Mouse (Mus musculus) forebrain, embryonic 12.5 days (tissue): ENCODE data around the gene Cfap97d2. TPM values are rescaled to one million over a fixed set of nuclear protein-coding genes. Genes with fewer than 3 reads are reported as not detected.
A peak's percentile ranks its signal among the peaks of the same experiment; 100 is the strongest.

ENCODE experiments used
- ATAC-seq: fragments of 200-750 bp; cut with Nextera tagmentation; 2 replicates; pipeline ENCODE4 v1.8.0; 2017; ENCODE audit warnings: moderate TSS enrichment; ENCODE audit not compliant: low FRiP score
- H3K27ac ChIP-seq: fragments of 300-500 bp; sonication (generic); 2 replicates; pipeline ENCODE4 v1.5.1; 2016; ENCODE audit warnings: mild to moderate bottlenecking
- H3K27me3 ChIP-seq: fragments of 300-500 bp; sonication (generic); 2 replicates; pipeline ENCODE4 v1.6.1; 2016; ENCODE audit warnings: mild to moderate bottlenecking
- H3K36me3 ChIP-seq: fragments of 300-500 bp; sonication (generic); replicated peaks from 2 replicates; pipeline ENCODE4 v1.6.1; 2016; ENCODE audit warnings: mild to moderate bottlenecking
- H3K4me1 ChIP-seq: fragments of 300-500 bp; sonication (generic); 2 replicates; pipeline ENCODE4 v1.6.1; 2016
- H3K4me2 ChIP-seq: fragments of 300-500 bp; sonication (generic); 2 replicates; pipeline ENCODE4 v1.6.1; 2016; ENCODE audit warnings: mild to moderate bottlenecking, moderate library complexity
- H3K4me3 ChIP-seq: fragments of 300-500 bp; sonication (generic); replicated peaks from 2 replicates; pipeline ENCODE4 v1.5.1; 2016; ENCODE audit warnings: mild to moderate bottlenecking
- H3K9ac ChIP-seq: fragments of 300-500 bp; sonication (generic); 2 replicates; pipeline ENCODE4 v1.6.1; 2016; ENCODE audit warnings: mild to moderate bottlenecking
- H3K9me3 ChIP-seq: fragments of 300-500 bp; sonication (generic); 2 replicates; pipeline ENCODE4 v1.6.1; 2016
- WGBS: fragments of 180-500 bp; shearing (Covaris S2); methylation state at CpG from one replicate; pipeline ENCODE4 v1.1.7; 2016; 5-methylcytosine and 5-hydroxymethylcytosine counted together
- polyA plus RNA-seq: library from polyadenylated mRNA; unstranded; fragments of >200 nt; fragmentation: Nextera tagmentation; extraction: Ambion mirVana; gene quantifications from 2 replicates; pipeline ENCODE4 v1.2.1, GENCODE M21; 2016

Gene Cfap97d2
- polyA plus RNA-seq, 1 experiment from 2014 or later, result 2.1 TPM

- Histone ChIP-seq H3K9ac (peak overlapping the region; percentile 94), H3K36me3 (peaks cover 22% of the 10 kb centered on the region), H3K9me3 (no peaks in the 10 kb centered on the region), H3K27me3 (no peaks in the 10 kb centered on the region), H3K4me1 (peaks cover 24% of the 10 kb centered on the region), H3K4me3 (peak overlapping the region; percentile 96), H3K4me2 (peak overlapping the region; percentile 94), H3K27ac (peak overlapping the region; percentile 74)
- peak; percentile 85; the same call in 1 of the 2 replicates for ATAC-seq
- WGBS, result under 1% methylated on average over 33 of the region's 38 CpGs
These were observed 52.4 kb downstream of the Cfap97d2 start for GRCm38 (mm10) chr8:13757805-13758727.

GRCm38 (mm10) chr8:13769206-13769605 lies 63.5 kb downstream of the Cfap97d2 start:
- no peaks in the 10 kb centered on the region for H3K9me3 ChIP-seq
- H3K4me1 ChIP-seq, result no peaks in the 10 kb centered on the region
- no peaks in the 10 kb centered on the region for H3K27me3 ChIP-seq
- WGBS, result 92% methylated on average over 11 of the region's 11 CpGs
- no peak overlapping the region for H3K9ac ChIP-seq
- ATAC-seq, result no peak
- no peak overlapping the region for H3K27ac ChIP-seq
- H3K36me3 ChIP-seq, result peaks cover 89% of the 10 kb centered on the region
- no peak overlapping the region for H3K4me2 ChIP-seq
- no peak overlapping the region for H3K4me3 ChIP-seq

DNA sequence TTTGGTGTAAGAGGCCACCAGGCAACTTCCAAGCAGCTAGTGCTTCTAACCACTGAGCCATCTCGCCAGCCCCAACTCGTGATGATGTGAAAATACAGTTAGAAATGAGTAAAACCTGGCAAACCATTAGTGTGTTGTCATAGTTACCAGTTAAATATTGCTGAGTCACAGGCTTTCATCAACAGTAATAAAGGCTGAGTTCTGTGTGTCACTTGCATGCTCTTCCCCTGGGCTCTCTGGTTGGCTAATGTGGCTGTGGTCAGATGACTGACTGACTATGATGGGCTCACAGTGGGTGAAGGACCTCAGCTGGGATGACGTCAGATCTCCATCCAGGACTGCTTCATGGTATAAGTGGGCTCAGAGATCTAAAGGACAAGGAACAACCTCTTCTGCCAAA lies 74.8 kb downstream of the Cfap97d2 start:
- H3K9ac ChIP-seq, result no peak overlapping the region
- H3K4me2 ChIP-seq, result no peak overlapping the region
- WGBS, result 88% methylated on average over 3 of the region's 3 CpGs
- no peaks in the 10 kb centered on the region for H3K27me3 ChIP-seq
- H3K9me3 ChIP-seq, result no peaks in the 10 kb centered on the region
- peaks cover 4% of the 10 kb centered on the region; the same call in 1 of the 2 replicates for H3K4me1 ChIP-seq
- ATAC-seq, result no peak
- H3K27ac ChIP-seq, result no peak overlapping the region
- H3K4me3 ChIP-seq, result no peak overlapping the region
- H3K36me3 ChIP-seq, result peaks cover 58% of the 10 kb centered on the region

DNA sequence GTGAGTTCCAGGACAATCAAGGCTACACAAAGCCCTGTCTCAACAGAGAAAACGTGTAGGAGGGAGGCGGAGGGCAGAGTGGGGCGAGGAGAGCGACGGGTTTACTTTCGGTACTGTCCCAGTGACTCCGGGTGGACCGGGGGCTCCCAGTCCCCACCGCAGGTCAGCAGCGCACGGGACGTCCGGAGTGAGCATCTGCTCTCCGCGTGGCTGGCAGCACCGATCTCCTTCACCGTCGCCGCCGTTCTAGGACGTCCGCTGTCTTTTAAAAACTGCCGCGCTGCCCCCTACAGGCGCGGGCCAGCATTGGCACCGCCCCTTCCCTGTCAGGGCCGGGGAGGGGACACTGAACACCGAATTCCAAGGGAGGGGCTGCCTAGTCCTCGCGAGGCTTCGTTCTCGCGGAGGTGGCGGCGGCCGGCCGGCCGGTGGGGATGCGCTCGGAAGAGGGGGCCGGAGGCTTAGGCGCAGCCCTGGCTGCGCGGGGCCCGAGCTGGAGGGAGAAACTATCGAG lies 79.6 kb downstream of the Cfap97d2 start, which contains the start of gene Upf3a:
Gene Upf3a, plus strand, starts transcription at position 366 of the 514 bp plus-strand sequence.
- H3K4me2 ChIP-seq, result peak within 1 kb of the TSS; percentile 77
- ATAC-seq, result peak; percentile 94
- H3K27ac ChIP-seq, result peak within 1 kb of the TSS; percentile 99
- peaks cover 44% of the 10 kb centered on the region for H3K36me3 ChIP-seq
- H3K27me3 ChIP-seq, result no peaks in the 10 kb centered on the region
- peak within 1 kb of the TSS; percentile 72 for H3K4me3 ChIP-seq
- no peaks in the 10 kb centered on the region for H3K9me3 ChIP-seq
- peak within 1 kb of the TSS; percentile 85 for H3K9ac ChIP-seq
- under 1% methylated on average over 46 of the region's 47 CpGs for WGBS
- H3K4me1 ChIP-seq, result peaks cover 12% of the 10 kb centered on the region

DNA sequence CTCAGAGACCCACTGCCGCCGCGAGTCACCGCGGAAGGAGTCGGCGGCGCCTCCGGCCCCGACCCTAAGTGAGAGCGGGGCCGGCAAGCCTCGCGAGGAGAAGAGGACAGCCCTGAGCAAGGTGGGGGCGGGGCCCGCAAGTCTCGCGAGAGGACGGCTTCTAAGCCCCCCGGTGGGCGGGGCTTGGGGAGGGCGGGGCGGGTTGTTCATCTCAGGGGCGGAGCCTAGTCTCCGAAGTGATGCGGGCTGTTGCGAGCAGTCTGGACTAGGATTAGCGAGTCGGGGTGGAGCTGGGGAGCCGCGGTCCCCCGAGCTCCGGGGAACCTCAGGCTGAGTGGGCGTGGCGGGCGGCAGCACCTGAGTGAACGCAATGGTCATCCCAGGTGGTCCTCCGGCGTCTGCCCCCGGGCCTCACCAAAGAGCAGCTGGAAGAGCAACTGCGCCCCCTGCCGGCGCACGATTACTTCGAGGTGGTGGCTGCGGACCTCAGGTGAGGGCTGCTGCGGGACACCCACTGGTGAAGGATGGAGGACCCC lies 80.1 kb downstream of the Cfap97d2 start:
- Histone ChIP-seq H3K27me3 (no peaks in the 10 kb centered on the region), H3K4me2 (peak overlapping the region; percentile 77), H3K27ac (peak overlapping the region; percentile 99), H3K4me1 (peaks cover 12% of the 10 kb centered on the region), H3K4me3 (peak overlapping the region; percentile 72), H3K36me3 (peaks cover 39% of the 10 kb centered on the region), H3K9ac (peak overlapping the region; percentile 85), H3K9me3 (no peaks in the 10 kb centered on the region)
- WGBS, result under 1% methylated on average over 47 of the region's 47 CpGs
- ATAC-seq, result peak; percentile 96

GRCm38 (mm10) chr8:13789606-13790005 lies 83.9 kb downstream of the Cfap97d2 start:
- Histone ChIP-seq H3K27me3 (no peaks in the 10 kb centered on the region), H3K4me2 (no peak overlapping the region), H3K4me3 (no peak overlapping the region), H3K27ac (no peak overlapping the region), H3K36me3 (peaks cover 45% of the 10 kb centered on the region), H3K4me1 (peaks cover 11% of the 10 kb centered on the region), H3K9me3 (no peaks in the 10 kb centered on the region), H3K9ac (no peak overlapping the region)
- no peak for ATAC-seq
- WGBS, result 96% methylated on average over 8 of the region's 8 CpGs

Other genes starting within 250 kb of the Cfap97d2 start
- gene Gas6, start 211.4 kb upstream of the Cfap97d2 start, polyA plus RNA-seq, result 10.0 and 13.9 TPM in 2 replicates
- not detected in 2 replicates for gene 1700029H14Rik, start 143.4 kb upstream of the Cfap97d2 start, polyA plus RNA-seq
- 24.6 and 26.9 TPM in 2 replicates for gene Rasa3, start 28.3 kb upstream of the Cfap97d2 start, polyA plus RNA-seq
- 219 and 221 TPM in 2 replicates for gene Cdc16, start 51.8 kb downstream of the Cfap97d2 start, polyA plus RNA-seq
- gene Upf3a, start 79.7 kb downstream of the Cfap97d2 start, polyA plus RNA-seq, result 42.0 and 45.0 TPM in 2 replicates
- gene AF366264, start 132.5 kb downstream of the Cfap97d2 start, polyA plus RNA-seq, result not detected in 2 replicates
- 53.1 and 56.5 TPM in 2 replicates for gene Champ1, start 163.8 kb downstream of the Cfap97d2 start, polyA plus RNA-seq
- gene Coprs, start 184.4 kb downstream of the Cfap97d2 start, polyA plus RNA-seq, result 68.9 and 70.1 TPM in 2 replicates